Mouse (Mus musculus): Measurements from ENCODE around the gene Ucp2.
"Not testable (repeated sequence)": the region's sequence is repeated elsewhere in the genome, so short reads cannot be mapped to it uniquely, and the experiment has no call there.

Ucp2 gene

GRCm38 (mm10) chr7:100480175-100480574, 13.0 kb upstream of the Ucp2 start:
- no peak for DNase-seq

- not testable (repeated sequence) for DNase-seq
Measured at GRCm38 (mm10) chr7:100482046-100482445, 11.1 kb upstream of the Ucp2 start.

- DNase-seq, result no peak
Measured at GRCm38 (mm10) chr7:100484493-100484892, 8.6 kb upstream of the Ucp2 start.

DNA sequence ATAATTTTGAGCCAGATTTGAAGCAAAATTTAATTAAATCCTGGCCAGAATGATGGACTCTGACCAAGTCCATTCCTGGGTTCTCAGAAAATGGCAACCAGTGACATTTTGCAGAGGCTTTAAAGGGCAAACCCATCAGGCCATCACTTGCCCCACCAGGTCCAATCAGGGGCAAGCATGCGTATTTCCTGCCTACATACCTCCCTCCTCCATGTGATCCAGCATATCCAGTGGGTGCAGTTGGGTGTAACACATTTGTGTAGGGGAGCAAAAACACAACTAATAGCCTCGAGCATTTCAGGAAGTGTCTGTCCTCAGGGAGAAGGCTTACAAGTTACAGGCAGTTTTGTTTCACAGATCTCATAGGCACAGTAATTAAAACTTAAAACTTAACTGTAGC, 5.8 kb upstream of the Ucp2 start:
- DNase-seq, result no peak

GRCm38 (mm10) chr7:100488474-100489048, 4.6 kb upstream of the Ucp2 start:
- DNase-seq, result no peak

DNA sequence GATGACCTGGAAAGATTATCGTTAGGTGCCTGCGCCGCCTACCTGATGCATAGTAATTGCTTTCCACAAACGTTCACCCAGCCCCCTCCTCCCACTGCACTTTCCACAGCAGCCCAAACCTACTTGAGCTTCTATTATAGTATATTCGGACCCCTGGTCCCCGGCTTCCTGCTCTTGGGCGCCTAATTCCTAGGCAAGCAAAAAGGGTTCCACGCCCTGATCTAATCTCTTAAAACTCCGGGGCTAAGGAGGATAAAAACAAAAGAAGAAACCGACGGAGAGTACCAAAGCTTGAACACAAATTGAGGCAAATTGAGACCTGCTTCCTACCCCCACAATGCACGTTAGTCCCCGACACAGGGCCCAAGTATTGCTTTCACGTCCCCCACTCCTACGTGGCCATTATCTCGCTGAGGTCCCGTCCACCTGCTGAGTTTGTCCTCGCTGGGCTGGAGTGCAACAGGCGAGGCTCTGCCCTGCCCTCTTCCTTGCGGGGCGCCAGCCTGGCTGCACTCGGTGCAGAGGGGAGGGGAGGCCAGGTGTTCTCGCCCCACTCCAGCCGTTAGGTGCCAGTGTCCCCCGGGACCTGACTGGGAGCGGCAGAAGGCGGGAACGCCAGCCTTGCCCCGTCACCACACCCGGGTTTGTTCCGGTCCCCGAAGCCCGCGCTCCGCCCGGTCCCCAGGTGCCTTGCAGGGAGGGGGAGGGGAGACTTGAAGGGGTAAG, 583 bp upstream of the Ucp2 start:
- DNase-seq, result no peak

DNA sequence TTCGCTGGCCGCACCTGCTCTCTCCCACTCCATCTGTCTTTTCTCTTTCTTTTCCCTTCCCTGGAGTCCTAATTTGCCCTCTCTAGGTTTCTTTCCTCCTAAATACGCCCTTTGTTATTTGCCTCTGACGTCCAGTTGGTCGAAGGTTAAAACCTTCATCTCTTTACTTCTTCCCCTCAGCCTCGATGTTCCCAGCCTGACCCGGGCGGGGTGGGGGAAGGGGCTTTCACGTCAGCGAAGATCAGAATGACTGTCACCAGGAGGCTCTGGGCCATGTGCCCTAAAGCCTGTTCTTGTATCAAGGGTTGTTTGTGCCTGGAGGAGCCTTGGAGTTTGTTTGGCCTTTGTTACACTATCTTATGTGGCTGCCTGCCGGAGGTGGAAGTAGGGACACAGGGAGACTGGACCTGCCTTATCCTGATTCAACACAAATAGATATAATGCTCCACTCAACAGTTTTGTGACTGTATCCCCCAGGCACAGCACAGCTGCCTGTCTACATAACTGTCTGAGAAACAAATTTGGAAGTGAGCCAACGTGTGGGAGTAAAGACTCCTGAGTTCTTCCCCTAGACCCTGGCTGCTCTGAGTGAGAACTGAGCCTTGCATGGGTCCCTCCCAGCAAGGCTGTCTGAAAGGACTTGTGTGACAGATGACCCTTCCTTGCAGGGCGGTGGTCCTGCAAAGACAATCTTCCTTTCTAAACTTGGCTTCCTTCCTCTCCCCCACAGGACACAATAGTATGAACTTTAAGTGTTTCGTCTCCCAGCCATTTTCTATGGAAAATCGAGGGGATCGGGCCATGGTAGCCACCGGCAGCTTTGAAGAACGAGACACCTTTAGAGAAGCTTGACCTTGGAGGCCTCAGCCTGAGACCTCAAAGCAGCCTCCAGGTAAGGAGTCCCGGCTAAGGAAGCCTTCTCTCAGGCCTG, 612 bp downstream of the Ucp2 start:
- DNase-seq, result no peak

DNA sequence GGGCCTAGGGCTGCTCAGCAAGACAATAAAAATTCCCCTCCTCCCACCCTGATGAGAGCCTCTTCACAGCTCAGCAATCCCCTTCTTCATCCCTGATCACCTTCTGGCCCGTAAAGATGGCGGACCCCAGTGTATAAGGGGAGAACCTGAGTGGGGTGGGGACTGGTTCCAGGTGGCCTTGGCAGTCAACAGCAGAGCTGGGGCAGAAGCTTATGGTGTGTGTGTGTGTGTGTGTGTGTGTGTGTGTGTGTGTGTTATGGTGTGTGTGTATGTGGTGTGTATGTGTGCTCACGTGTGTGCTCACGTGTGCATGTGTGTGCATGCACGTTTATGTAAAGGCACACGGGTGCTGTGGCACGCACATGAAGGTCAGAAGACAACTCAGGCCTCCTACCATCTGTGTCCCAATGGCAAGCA, 1.3 kb downstream of the Ucp2 start:
- no peak for DNase-seq

DNA sequence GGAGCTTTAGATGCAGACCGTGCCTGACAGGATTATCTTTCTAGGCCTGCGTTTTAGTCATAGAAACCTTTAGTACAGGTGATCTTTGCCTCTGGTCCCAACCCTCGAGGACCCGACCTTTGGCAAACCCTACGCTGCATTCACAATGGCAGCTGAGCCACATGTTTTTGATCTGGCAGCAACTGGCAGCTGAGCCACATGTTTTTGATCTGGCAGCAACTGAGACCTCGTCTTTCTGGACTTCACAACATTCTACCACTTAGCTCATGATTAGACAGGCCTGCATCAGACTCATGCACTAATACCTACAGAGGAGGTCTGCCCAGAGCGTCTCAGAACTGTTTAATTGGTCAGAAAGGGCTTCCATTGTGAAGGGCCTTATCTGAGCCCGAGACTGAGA, 1.9 kb downstream of the Ucp2 start:
- DNase-seq, result no peak

- no peak for DNase-seq
Measured at GRCm38 (mm10) chr7:100495581-100496251, 2.6 kb downstream of the Ucp2 start.

DNA sequence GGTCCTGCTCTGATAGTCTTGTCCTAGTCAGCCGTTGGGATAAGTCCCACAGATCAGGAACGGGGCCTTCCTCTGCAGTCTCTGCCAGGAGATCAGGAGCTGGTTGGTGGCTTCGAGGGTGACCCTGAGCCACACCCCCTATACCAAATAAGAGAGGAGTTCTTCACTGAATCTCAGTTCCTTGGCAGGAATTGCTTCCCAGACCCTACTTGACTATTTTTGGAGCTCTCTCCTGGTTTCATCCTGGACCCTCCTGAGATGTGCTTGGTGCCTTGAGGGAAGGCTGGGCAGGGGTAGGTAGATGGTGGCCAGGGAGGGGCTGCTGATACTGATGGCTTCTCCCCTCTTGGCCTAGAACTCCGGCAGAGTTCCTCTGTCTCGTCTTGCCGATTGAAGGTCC, 3.2 kb downstream of the Ucp2 start:
- DNase-seq, result no peak

- DNase-seq, result no peak
Measured at GRCm38 (mm10) chr7:100496791-100497190, 3.7 kb downstream of the Ucp2 start.

DNA sequence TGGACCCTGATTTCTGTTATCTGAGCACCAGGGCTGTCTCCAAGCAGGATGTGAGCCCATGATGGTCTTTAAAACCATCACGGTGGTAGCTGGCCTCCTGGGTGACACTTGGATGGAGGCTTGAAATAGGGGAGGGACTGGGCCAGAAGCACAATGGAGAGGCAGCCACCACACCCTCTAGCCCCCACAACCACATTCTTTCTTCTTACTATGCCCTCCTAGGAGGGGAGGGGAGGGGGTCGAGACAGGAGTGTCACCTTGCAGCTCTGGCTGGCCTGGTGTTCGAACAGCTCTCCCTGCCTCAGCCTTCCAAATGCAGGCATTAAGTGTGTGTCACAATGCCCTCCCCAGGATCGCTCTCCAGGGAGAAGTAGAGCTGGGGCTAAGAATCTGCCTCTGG, 4.3 kb downstream of the Ucp2 start:
- DNase-seq, result no peak

GRCm38 (mm10) chr7:100497982-100498381, 4.8 kb downstream of the Ucp2 start:
- DNase-seq, result no peak

GRCm38 (mm10) chr7:100499465-100499864, 6.3 kb downstream of the Ucp2 start:
- DNase-seq, result no peak

- no peak for DNase-seq
Measured at GRCm38 (mm10) chr7:100500276-100500977, 7.3 kb downstream of the Ucp2 start.

DNA sequence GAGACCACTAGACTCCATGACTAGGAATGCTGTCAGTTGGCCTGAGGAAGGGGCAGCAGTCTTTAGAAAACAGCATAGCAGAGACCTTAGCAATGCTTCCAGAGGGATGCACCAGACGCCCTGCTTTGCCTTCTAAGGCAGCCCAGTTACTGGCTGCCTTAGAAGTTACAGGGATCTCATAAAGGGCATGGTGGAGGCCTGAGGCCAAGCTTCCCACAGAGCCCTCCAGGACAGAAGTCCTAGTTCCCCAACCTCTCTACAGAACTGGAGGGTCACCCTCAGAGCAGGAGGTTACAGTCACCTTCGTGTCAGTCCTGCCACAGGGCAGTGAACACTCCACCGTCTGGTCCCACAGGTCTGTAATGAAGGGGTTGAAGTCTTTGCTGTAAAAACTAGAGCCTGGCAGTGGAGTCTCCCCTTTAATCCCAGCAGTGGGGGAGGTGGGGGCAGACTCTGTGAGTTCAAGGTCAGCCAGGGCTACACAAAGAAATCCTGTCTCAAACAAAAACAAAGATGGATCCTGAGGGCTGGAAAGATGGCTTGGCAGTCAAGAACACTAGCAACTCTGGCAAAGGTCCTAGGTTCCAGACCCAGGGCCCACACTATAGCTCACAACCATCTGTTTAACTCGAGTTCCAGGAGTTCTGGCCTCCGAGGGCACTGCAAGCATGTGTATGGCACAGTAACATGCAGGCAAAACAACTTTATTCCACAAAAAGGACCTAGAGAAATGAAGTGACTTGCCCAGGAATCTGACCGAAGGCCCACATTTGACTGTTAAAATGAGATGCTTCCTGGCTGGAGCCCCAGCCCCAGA, 8.1 kb downstream of the Ucp2 start:
- DNase-seq, result no peak

DNA sequence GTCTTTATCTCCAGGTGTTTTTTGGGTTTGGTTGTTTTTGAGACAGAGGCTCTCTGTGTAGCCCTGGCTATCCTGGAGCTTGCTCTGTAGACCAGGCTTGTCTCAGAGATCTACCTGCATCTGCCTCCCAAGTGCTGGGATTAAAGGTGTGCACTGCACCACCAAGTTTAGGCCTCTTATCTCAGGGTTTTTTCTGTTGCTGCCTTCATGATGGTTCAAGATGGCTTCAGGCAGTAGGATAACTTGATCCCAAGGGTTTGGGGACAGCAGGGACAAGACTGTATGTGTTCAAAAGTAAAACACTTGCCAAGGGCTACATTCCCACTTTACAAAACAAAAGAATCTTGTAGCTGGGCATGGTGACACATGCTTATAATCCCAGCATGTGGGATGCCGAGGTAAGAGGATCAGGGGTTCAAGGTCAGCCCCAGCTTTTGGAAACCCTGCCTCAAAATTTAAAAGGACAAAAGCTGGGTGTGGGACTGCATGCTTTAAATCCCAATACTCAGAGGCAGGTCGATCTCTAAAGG, 8.8 kb downstream of the Ucp2 start:
- DNase-seq, result no peak

DNA sequence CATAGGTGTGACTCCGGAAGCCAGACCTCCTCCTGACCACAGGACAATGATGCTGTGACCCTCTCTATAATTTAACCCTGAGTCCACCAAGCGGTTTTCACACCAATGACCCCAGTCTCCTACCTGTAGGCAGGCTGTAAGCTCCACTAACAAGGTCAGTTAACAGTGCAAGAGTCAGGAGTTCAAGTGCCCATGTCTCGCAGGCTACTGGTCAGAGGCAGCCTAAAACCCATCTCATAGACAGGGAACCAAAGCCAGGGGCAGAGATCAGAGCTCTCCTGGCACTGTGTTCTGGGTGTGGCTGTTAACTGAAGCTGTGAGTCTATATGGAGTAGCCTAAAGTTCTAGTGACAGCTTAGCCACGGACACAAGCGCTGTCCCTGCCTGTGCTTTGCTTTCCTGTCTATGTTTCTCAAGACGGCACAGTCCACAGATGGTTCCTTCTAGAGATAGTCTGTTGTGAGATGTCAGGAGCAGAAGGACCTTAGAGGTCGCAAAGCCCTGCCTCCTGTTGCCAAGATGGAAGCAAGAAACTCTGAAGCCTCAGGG, 9.3 kb downstream of the Ucp2 start:
- DNase-seq, result no peak

DNA sequence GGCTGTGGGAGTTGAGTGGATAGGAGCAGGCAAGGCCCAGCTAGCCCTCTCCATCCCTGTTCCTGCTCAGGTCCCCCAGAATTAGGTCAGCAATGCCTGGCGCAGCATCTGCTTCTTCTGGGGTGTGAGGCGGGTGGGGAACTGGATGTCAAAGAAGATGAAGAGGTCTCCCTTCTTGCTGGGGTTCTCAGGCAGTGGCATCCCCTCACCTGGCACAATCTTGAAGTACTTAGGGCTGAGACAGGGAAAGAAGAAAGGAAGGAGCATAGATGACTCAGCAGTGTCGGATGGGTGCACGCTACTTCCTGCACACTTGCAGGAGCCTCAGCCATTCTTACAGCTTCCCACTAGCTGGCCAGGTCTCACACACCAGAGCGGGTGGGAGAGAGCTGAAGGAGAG, 9.9 kb downstream of the Ucp2 start:
- DNase-seq, result no peak
